Mouse (Mus musculus) T-helper 17 cell (primary cell): ENCODE measurements around the gene Cib4.

Source experiments
- in situ Hi-C, 2 experiments: fragments of 300-600 bp; cut with MboI, MseI; formaldehyde crosslinking; loops; 1 replicate in 1 of 2; 2 replicates in 1 of 2; pipeline ENCODE4 v1.15.1; 2025; ENCODE audit warnings: high pct_unique_total_duplicates in 2 of 2

The Cib4 gene

DNA sequence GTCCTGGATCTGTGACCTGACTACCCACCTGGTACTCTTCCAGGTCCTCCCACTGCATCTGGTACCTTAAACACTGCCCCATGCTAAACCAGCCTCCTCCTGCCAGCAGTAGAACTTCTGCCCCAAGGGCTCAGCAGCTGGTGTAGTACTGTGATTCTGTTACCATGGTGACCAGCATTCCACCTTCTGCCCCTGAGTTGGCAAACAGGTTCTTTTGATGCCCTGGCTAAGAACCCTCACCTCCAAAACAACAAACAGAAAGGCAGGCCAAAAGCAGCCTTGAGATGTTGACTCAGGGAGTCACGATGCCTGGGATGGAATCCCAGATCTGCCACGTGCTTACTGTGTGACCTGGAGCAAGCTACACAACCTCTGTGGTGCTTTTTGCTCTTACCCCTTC, at the start of gene Cib4:
TSS of gene Cib4 (minus strand) at position 139 of the 400 bp plus-strand sequence.
- in situ Hi-C loops, result no loop called here

DNA sequence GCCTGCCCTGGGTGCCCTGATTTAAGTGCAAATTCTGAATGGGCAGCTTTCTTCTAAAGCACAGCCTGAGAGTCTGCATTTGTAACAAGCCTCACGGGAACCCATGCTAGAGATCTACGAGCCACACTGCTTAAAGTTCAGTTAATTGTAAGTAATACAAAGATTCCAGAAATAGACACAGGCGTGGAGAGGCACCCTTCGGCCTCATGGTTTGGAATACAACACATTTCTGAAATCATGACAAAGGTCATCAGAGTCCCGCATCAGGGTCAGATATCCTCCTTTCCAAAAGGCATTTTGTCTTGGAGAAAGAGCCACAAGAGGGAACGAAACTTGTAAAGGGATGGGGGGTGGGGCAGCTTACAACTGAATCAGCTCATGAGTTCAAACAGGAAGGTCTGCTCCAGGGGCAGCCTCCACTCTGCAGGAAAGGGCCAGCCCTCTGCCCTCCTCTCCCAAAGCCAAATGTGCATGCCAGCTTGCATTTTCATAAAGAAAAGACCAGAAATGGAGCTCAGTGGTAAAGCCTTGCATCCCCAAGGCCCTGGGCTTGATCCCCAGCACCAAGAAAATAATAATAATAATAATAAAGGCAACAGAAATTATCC, 49.4 kb upstream of the Cib4 start:
- in situ Hi-C loops, result no loop called here

DNA sequence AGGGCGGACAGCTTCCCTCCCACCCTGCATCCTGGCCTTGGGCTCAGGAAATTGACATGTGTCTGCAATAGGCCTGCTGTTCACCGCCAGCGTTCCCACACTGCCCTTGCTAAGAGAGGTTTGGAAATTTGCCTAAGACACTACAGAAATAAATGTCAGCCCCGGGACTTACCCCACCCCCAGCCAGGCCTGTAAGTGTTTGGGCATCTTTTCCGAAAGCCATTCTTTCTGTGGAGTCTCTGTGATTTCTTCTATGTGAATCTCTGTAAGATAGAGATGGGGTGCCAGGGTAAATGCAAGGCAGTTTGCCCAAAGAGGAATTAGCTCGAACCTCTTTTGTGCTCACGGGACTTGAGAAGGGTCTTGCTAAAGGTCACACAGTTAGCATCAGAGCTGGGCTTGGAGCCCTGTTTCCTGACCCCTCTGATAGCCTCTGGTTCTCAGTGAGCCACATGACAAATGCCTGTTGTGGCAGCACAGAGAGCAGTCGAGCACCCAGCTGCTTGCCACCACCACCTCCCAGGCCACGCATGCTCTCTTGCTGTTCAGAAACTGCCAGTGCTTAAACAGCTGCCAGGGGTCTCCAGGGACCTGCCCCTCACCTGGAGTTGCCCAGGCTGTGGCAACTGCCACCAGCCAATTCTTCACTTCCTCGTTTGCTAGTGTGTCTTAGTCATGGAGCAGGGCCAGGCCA, 48.3 kb upstream of the Cib4 start:
- in situ Hi-C loops, result no loop called here

DNA sequence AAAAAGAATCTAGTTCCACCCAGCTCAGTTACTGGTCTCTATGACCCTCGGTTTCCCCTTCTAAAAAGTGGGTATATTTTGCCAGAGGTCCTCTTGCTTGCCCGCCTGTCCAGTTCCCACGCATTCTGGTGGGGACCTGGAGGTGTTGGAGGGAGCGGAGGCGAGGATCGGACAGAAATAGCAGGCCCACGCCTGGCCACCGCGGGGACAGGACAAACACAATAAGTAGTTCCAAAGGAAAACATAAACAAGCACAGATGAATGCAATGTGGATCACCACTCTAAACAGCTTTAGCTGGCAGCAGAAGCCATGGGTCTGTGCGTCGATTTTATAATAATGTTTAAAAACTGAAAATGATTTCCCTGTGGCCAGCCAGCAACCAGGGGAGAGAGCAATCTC, 47.7 kb upstream of the Cib4 start:
- in situ Hi-C loops, result no loop called here

DNA sequence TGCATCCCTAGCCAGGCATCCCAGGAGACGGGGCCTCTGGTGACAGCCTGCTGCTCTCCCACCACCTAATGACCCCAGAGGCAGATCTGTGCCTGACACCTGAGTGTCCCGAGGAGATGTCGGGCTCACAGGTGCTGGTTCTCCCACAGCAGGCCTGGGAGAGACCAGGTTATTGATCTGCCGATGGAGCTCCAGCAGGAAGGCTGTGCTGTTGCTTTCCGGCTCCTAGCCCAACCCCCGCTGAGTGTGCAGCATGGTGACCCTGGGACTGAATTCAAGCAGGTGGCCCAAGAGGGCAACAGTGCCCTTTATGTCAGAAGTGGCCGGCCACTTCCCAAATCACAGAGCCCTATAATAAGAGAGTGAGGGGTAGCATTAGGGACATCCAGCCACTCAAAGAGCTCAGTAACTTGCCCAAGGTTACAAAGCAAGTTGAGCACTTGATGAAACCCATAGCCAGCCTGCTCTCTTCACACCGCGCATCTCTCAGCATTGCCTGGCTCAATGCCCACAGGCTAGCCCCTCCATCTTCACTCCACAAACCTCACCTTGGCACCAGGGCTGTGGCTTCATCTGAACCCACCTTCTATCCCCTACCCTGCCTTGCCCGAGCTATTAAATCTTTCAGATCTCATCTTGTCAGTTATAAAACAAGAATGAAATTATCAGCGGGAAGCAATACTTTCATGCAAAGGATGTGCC, 46.8 kb upstream of the Cib4 start:
- in situ Hi-C loops, result no loop called here

DNA sequence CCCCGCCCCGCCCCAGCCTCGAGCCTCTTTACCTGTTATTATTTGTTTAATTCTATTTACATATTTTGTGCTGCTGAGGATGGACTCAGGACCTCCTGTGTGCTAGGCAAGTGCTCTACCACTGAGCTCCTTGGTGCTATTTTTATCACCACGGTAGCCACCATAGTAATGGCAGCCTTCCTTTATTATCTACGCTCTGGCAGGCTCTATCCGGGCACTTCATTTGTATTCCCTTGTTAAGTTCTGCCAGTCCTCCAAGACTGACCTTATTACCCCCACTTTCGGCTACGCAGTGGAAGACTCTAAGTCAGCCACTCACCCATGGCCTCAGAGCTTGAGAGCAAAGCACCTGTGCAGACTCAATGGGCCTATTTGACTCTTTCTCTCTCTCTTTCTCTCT, 46.1 kb upstream of the Cib4 start:
- in situ Hi-C loops, result no loop called here

DNA sequence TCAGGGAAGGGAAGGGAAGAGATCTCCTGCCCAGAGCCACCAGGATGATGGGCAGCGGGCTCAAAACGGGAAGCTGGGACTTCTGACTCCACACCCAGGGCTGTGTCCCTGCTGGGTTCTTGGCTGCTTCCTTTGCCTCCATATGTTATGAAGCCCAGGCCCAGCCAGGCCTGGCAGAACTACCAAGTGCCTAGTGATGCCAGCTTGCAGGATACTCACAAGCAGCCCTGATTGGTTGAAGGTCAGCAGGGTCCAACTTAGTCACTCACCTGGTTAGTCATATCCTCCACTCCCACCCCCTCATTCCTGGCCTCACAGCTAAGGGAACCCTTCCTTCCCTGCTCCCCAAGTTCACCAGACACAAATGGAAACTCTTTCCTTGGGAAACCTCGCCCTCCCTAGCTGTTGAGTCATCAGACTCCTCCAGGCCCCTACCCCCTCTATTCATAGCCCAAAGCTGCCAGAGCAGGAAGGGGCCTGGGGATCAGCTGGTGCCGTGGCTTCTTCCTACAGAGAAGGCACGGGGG, 45.6 kb upstream of the Cib4 start:
- in situ Hi-C loops, result no loop called here

DNA sequence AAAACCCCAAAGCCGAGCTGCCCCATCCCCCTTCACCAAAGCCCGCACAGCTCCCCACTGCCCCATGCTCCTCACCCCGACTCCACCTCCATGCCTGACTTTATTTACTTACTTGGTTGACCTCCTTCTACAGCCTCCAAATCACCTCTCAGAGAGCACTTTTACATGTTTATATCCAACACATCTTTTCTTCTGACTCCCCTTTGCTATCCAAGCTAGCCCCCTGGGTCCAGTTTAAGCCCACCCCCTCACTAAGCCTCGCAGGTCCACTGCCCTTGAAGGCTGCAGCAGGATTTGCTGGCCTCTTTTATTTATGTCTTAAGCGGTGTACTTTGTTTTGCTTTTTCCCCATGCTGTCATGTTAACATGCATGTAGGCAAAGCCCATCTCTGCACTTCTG, 44.6 kb upstream of the Cib4 start:
- in situ Hi-C loops, result no loop called here

DNA sequence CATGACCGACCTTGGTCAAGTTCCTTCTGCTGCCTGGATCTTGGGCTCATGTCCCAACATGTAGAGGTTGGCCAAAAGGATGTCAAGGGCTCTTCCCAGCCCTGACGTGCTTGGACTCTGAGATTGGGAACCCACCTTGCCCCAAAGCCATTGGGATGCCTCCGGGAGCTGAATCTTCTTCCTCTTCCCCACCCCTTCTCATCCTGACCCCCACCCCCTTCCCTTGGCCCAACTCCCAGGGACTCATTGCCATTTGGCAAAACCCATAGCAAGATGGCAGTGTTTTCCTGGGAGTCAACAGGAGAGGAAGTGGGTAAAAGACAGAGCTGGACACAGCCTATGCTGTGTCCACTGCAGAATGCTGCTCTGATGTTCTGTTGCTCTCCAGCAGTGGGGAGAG, 43.9 kb upstream of the Cib4 start:
- in situ Hi-C loops, result no loop called here

DNA sequence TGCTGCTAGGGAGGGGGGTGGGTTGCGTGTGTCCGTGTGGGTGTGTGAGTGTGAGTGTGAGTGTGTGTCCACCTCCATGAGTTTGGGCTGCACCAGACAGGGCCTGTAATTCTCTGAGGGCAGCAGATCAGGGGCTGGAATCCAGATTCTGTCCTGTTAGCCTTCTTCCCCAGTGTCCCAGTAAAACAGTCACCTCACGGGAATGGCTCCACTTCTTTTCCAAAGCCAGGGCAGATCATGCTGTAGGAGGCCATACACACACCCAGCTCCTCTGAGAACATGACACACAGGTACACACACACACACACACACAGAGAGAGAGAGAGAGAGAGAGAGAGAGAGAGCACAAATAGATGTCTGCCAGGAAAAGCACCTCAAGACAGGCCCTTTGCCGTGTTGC, 43.4 kb upstream of the Cib4 start:
- in situ Hi-C loops, result no loop called here

DNA sequence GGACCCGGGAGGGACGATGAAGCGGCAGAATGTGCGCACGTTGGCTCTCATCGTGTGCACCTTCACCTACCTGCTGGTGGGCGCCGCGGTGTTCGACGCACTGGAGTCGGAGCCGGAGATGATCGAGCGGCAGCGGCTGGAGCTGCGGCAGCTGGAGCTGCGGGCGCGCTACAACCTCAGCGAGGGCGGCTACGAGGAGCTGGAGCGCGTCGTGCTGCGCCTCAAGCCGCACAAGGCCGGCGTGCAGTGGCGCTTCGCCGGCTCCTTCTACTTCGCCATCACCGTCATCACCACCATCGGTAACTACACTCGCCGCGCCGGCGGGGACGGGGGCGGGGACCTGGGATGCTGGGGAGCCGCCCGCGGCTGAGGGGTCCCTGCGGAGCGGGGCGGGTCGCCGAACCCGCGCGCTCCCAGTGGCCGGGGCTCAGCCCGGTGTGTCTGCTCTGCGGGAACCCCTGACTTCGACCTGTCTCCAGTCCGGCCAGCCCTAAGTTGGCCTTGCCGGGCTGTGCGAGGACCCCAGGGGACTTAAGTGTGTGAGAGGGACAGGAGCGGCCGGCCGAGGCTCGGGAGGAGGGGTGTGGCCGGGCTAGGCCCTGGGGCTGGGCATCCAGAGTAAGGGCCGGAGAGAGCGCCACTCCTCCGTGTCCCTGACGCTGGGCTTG, 42.8 kb upstream of the Cib4 start:
- in situ Hi-C loops, result no loop called here

DNA sequence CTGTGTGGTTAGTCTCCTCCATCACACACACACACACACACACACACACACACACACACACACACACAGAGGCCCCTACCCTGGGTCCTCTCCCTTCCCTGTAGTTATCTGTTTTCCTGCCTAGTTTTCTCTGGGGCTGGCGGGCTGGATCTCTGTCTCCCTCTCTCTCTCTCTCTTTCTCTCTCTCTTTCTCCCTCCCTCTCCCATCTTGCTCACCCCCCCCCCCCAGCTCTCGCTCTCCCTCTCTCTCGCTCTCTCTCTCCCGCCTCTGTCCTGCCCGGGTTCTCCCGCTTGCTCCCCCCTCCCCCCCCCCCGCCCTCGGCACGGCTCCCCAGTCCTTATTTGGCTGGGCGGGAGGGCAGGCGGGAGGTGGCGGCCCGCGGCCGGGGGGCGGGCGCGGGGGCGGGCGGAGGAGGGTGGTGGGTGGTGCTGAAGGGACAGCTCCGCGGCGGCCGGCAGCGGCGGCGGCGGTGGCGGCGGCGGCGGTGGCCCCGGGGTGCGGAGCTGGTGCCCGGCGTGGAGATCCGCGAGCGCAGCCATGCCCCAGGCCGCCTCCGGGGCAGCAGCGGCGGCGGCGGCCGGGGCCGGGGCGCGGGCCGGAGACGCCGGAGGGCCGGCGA, 42.2 kb upstream of the Cib4 start, which contains the start of gene Kcnk3:
TSS of gene Kcnk3 (plus strand) at position 490 of the 620 bp plus-strand sequence.
- in situ Hi-C loops, result no loop called here

DNA sequence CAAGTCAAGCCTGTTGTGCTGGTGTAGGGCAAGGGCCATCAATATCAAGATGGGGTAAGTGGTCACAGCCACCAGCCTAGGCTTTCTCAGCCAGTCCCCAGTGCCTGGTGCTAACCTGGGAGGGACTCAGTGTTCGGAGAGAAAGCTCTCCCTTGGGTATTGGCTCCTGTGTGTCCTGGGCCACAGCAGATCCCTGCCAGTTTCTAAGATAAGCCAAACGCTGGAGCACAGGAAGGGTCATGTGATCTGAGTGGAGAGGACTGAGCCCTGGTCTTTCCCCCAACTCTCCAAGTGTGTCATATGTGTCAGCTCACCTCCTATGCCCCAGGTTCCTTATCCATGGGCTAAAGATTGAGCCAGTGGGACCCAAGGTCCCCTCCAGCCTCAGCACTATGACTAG, 41.5 kb upstream of the Cib4 start:
- in situ Hi-C loops, result no loop called here

DNA sequence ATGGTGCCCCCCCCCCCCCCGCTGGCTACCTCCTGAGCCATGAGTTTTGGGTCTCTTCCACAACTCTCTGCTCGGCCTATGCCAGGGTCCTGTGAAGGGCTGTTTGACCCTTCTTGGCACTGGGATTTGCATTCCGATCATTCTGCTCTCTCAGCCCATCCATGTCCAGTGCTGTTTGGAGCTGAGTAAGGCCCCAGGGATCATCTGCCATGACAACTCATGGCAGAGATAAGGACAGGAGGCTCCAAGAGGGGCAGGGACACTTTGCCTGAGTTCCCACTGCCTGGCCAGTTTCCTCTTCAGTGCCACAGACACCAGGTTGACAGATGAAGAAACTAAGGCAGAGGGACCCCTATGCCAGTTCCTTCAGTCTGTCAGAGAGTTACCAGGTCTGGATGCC, 41.0 kb upstream of the Cib4 start:
- in situ Hi-C loops, result no loop called here

DNA sequence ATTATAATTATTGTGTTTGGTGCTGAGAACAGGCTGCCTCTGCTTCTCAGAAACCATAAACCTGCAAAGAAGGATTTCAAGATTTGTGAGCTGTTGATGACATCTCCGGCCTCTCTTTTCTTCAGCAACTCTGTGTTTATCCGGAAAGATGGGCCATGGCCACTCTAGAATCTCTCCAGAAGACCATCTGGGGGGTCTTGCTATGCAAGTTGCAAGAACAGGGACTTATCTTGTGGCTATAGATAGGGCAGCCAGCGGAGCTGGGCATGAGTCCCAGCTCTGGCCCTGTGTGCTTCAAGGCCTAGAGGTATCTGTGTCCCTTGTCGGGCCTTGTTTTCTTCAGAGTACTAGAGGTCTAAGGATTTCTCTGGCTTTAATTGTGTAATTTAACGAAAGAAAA, 36.4 kb upstream of the Cib4 start:
- in situ Hi-C loops, result no loop called here

DNA sequence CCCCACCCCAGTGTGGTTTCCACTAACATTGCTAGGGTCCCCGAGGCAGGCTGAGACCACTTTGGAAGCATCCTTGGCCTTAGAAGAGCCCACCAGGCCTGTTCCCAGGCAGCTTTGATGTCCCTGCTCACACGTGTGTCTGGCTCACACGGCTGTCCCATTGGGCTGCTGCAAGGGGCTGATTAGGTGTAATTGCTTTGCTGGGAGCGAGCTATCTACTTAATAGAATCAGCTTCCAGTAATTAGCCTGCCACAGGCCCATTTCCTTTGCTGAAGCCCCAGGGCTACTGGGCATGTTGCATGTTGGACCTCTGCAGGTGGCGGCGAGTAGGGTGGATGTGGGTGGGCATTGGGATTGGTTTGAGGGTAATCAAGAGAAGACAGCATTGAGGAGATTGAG, 35.1 kb upstream of the Cib4 start:
- in situ Hi-C loops, result no loop called here

DNA sequence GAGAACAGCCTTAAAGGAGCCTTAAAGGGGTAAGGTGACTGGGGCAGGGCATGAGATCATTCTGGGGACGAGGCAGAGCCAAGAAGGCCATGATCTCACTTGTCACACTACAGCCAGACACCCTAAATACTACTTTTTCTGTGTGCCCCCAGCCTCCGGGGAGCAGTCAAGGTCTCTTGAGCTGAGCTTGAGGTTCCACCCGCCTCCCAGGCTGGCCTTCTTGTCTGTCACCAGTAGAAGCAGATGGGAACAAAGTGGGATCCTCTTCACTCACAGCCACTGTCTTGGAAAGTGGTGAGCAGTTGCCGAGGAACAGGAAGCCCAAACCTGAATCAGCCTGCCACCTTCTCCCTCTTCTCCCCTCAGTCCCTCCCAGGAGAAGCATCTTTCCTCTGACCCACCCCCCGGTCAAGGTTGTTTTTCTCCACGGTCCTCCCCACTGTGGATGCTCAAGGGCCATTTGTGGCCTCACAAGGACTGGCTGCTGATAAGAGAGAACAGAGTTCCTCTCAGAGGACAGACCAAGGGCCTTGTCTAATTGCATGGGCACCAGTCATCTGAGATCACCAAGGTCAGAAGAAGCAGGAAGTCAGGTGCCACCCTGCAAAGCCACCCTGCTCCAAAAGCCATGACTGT, 32.9 kb upstream of the Cib4 start:
- in situ Hi-C loops, result no loop called here

DNA sequence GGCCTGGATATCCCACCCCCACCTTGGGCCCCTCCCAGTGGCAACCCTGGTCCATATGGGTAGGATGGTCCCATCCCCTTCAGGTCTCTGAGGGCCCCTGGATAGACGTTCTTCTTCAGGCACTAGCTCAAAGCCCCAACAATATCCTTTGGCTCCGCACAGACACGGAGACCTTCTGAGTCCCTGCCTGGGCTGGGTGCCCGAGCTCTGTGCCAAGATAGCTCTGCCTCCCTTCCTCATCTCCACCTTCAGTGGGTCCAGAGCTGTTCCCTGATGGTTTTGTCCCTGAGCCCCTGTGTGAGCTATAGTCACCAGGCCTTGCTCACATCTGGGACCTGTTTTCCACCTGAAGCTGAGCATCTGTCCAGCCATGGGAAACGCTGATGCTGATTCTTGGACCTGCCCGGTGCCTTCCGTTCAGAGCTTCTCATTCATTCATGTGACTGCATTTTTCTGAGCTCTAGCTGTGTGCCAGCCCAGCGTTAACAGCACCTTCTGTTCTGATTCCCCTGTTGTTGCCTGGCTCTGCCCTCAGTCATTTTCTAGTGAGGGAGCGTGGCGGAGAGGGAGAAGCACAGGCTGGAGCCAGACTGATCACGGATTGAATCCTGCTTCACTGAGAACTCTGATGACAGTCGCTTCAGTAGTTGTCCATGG, 32.1 kb upstream of the Cib4 start:
- in situ Hi-C loops, result no loop called here

DNA sequence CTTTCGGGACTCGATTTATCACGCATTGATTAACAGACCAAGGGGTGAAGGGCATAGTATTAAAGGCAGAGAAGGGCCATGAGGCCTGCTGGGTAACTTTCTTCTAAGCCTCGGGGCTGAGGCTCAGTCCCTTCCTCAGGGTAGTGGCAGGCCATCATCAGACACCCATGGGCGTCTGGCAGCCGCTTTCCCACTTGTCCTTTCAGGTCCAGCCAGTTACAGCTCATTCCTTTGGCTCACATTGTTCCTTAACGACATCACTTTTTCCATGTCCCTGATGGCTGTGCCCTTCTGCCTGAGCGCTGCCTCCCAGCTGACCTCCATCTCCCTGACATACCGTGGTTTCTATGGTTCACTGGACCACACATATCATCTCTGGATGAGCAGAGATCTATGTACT, 31.6 kb upstream of the Cib4 start:
- in situ Hi-C loops, result no loop called here

DNA sequence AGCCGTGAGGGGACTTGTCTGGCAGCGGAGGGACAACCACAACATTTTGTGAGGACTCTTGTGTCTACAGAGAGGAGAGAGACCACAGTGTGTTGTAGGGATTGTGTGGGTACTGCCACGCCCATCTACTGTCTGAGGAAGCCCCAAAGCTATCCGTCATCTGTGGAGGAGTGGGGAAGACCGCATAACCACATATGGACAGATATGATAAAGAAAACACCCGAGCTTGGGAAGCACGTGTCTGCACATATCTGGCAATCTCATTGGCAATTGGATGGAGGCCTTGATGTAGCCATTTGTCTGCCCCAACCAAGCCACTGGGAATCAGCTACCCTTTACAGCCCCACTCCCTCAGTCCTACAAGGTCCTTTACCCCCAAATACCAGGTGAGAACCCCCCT, 30.6 kb upstream of the Cib4 start:
- in situ Hi-C loops, result no loop called here

DNA sequence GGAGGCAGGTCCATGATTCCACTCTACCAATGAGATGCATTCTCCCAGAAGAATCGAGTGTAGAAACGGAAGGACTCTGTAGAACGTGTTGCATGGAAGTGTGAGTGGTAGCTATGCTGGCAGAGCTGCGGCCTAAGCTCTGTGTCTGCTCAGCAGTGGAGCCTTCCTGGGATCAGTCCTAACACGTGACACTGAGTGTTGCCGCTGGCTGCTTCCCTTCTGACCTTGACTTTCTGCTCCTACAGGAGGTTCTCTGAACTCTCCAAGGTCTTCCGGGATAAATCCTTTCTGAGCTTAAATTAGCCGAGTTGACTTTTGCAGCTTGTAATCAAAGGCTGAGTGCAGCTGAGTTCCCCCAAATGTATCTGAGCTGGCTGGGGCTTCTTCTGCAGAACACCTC, 28.7 kb upstream of the Cib4 start:
- in situ Hi-C loops, result no loop called here
